Mouse (Mus musculus) adrenal gland (tissue): ENCODE measurements around the gene Vmn1r142.
"Not testable (repeated sequence)": the region's sequence is repeated elsewhere in the genome, so short reads cannot be mapped to it uniquely, and the experiment has no call there.

Experiments
- intact Hi-C: fragments of 180-260 bp; cut with DNase I; formaldehyde crosslinking; loops from one replicate; pipeline ENCODE4 v1.15.1; 2025
- long read RNA-seq, 2 experiments: library from polyadenylated mRNA; unstranded; transcript quantifications; one replicate each; pipeline ENCODE4 v2.0.0; 2020; ENCODE audit warnings: borderline replicate concordance in 1 of 2; ENCODE audit not compliant: insufficient replicate concordance in 1 of 2

Gene Vmn1r142
- long read RNA-seq, experiment 1 = 0 reads
- long read RNA-seq, experiment 2 = 0 reads

- intact Hi-C loops = not testable (repeated sequence)
These were observed at the start of gene Vmn1r142 for GRCm38 (mm10) chr7:22163935-22164334. TSS of gene Vmn1r142 (minus strand) at chr7:22164035.

GRCm38 (mm10) chr7:22201164-22201563 is 37.3 kb upstream of the Vmn1r142 start, which contains the start of gene Gm8653:
TSS of gene Gm8653 (minus strand) at chr7:22201264.
- intact Hi-C loops = not testable (repeated sequence)

- intact Hi-C loops = not testable (repeated sequence)
These were observed 25.2 kb upstream of the Vmn1r142 start, which contains the start of gene Vmn1r143 for GRCm38 (mm10) chr7:22189077-22189476. TSS of gene Vmn1r143 (plus strand) at chr7:22189377.

GRCm38 (mm10) chr7:22134641-22135040 is 29.2 kb downstream of the Vmn1r142 start, which contains the start of gene Gm10666:
TSS of gene Gm10666 (minus strand) at chr7:22134741.
- intact Hi-C loops = not testable (repeated sequence)

GRCm38 (mm10) chr7:22118145-22118544 is 45.7 kb downstream of the Vmn1r142 start, which contains the start of gene Gm16451:
TSS of gene Gm16451 (minus strand) at chr7:22118245.
- intact Hi-C loops = not testable (repeated sequence)
